Mouse (Mus musculus) hindbrain, embryonic 11.5 days (tissue): ENCODE results near the gene Nop53. TPM values are rescaled to one million over a fixed set of nuclear protein-coding genes. Genes with fewer than 3 reads are reported as not detected.

Experiments used
- ATAC-seq: fragments of 200-750 bp; cut with Nextera tagmentation; 2 replicates; pipeline ENCODE4 v1.8.0; 2017; ENCODE audit warnings: mild to moderate bottlenecking, moderate TSS enrichment, moderate library complexity; ENCODE audit not compliant: low FRiP score
- DNase-seq: peaks from one replicate; pipeline ENCODE4 v3.0.0-alpha.2; 2015; ENCODE audit warnings: low spot score
- H3K27ac ChIP-seq: fragments of 300-500 bp; sonication (generic); 2 replicates; pipeline ENCODE4 v1.5.1; 2014; ENCODE audit warnings: mild to moderate bottlenecking, low read depth, low read length
- H3K27me3 ChIP-seq: fragments of 300-500 bp; sonication (generic); 2 replicates; pipeline ENCODE4 v1.6.1; 2014; ENCODE audit warnings: mild to moderate bottlenecking, low read length, moderate library complexity, mixed read lengths; ENCODE audit not compliant: control insufficient read depth, insufficient read depth
- H3K36me3 ChIP-seq: fragments of 300-500 bp; sonication (generic); 2 replicates; pipeline ENCODE4 v1.6.1; 2014; ENCODE audit warnings: mild to moderate bottlenecking, low read length, moderate library complexity, mixed read lengths; ENCODE audit not compliant: control insufficient read depth, insufficient read depth
- H3K4me1 ChIP-seq: fragments of 300-500 bp; sonication (generic); replicated peaks from 2 replicates; pipeline ENCODE4 v1.6.1; 2014; ENCODE audit warnings: low read length, mixed read lengths; ENCODE audit not compliant: control insufficient read depth, insufficient read depth
- H3K4me2 ChIP-seq: fragments of 300-500 bp; sonication (generic); replicated peaks from 2 replicates; pipeline ENCODE4 v1.6.1; 2014; ENCODE audit warnings: mild to moderate bottlenecking, low read depth, low read length
- H3K4me3 ChIP-seq: fragments of 300-500 bp; sonication (generic); 2 replicates; pipeline ENCODE4 v1.5.1; 2014; ENCODE audit warnings: low read depth, low read length
- H3K9ac ChIP-seq: fragments of 300-500 bp; sonication (generic); 2 replicates; pipeline ENCODE4 v1.6.1; 2014; ENCODE audit warnings: low read depth, low read length
- H3K9me3 ChIP-seq: fragments of 300-500 bp; sonication (generic); 2 replicates; pipeline ENCODE4 v1.6.1; 2016; ENCODE audit warnings: low read length; ENCODE audit not compliant: control insufficient read depth
- WGBS: fragments of 180-500 bp; shearing (Covaris S2); extraction: QIAGEN DNeasy Blood & Tissue Kit; methylation state at CpG from one replicate; pipeline ENCODE4 v1.1.7; 2014; 5-methylcytosine and 5-hydroxymethylcytosine counted together
- polyA plus RNA-seq: library from polyadenylated mRNA; unstranded; fragments of >200 nt; fragmentation: Nextera tagmentation; extraction: Ambion mirVana; gene quantifications from 2 replicates; pipeline ENCODE4 v1.2.1, GENCODE M21; 2014

The Nop53 gene
- polyA plus RNA-seq, result 176 and 180 TPM in 2 replicates

DNA sequence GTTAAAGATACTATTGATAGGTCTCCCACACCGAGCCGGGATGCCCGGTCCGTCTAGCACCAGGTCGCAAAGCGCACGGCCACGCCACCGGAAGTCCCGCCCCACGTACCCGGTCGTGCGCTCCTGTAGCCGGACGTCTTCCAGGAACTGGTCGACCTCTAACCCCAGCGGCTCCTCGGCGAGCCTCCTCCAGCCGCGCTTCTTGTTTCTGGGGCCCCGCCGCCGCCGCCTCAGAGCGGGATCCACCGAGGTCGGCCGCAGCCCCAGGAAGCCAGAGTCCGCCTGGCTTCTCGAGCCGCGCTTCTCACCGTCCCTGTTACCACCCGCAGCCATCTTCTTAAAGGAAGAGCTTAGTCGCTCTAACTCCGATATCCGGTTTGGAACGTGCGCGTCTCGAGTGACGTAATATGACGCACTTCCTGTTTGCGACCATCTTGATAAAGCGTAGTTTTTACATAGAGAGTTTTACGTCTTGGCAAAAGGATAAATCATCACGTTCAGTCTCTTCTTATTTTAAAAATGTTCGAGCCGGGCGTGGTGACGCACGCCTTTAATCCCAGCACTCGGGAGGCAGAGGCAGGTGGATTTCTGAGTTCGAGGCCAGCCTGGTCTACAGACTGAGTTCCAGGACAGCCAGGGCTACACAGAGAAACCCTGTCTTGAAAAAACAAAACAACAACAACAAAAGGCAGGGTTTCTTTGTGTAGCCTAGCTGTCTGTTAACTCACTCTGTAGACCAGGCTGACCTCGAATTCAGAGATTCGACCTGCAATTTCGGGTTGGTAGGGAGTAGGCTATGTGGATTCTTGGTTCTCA lies at the start of gene Nop53:
Gene Nop53 (minus strand): TSS at position 354 of the 816 bp plus-strand sequence.
- H3K4me3 ChIP-seq, result peak within 1 kb of the TSS; percentile 69
- peak; percentile 96 for ATAC-seq
- no peaks in the 10 kb centered on the region; the same call in 1 of the 2 replicates for H3K4me1 ChIP-seq
- peak within 1 kb of the TSS; percentile 90 for H3K27ac ChIP-seq
- peaks cover 5% of the 10 kb centered on the region for H3K36me3 ChIP-seq
- peak within 1 kb of the TSS; percentile 63 for H3K4me2 ChIP-seq
- no peaks in the 10 kb centered on the region for H3K27me3 ChIP-seq
- WGBS, result 2% methylated on average over 59 of the region's 59 CpGs
- DNase-seq, result peak; percentile 96
- peak within 1 kb of the TSS; percentile 82 for H3K9ac ChIP-seq
- H3K9me3 ChIP-seq, result no peaks in the 10 kb centered on the region

DNA sequence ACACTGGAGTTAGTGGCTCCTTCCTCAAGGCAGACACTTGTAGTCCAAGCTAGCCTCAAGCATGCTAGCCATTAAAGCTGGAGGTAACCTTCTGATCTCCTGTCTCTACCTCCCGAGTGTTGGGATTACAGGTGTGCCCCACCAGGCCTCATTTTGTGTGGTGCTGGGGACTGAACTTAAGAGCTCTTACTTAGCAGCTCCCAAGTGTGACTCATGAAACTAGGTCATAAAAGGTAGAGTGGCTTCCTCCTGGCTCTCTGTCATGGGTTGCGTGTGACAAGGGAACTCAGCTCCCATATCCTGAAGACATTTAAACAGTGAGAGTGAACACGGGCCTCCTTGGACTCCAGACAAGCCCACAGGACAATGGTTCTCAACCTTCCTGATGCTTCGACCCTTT lies 47.9 kb upstream of the Nop53 start:
- H3K27me3 ChIP-seq, result no peaks in the 10 kb centered on the region
- DNase-seq, result no peak
- no peak overlapping the region for H3K4me3 ChIP-seq
- H3K36me3 ChIP-seq, result peaks cover under 1% of the 10 kb centered on the region; the same call in 1 of the 2 replicates
- WGBS, result 95% methylated on average over 4 of the region's 4 CpGs
- no peaks in the 10 kb centered on the region for H3K4me1 ChIP-seq
- no peak for ATAC-seq
- no peaks in the 10 kb centered on the region for H3K9me3 ChIP-seq
- no peak overlapping the region for H3K4me2 ChIP-seq
- no peak overlapping the region for H3K27ac ChIP-seq
- no peak overlapping the region for H3K9ac ChIP-seq

DNA sequence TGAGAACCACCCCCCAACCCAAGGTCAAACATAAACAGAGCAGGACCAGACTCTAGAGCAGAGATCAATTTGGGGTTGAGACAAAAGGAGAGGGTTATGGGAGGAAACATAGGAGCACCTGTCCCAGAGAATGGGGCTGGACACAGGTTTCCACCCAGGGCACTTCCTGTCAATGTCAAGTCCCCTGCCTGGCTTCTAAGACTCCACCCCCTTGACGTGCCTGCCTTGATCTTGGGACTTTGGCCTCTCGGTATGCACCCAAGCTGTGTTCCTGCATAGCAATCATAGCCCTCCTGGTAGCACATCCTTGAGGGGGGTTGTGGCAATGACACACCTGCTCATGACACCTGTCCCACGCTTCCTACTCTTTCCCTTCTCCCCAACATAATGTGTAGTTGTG lies 47.3 kb upstream of the Nop53 start:
- no peaks in the 10 kb centered on the region for H3K4me1 ChIP-seq
- H3K27me3 ChIP-seq, result no peaks in the 10 kb centered on the region
- H3K4me3 ChIP-seq, result no peak overlapping the region
- no peak for ATAC-seq
- no peak for DNase-seq
- peaks cover 7% of the 10 kb centered on the region for H3K36me3 ChIP-seq
- H3K27ac ChIP-seq, result no peak overlapping the region
- no peaks in the 10 kb centered on the region for H3K9me3 ChIP-seq
- H3K4me2 ChIP-seq, result no peak overlapping the region
- H3K9ac ChIP-seq, result no peak overlapping the region
- WGBS, result 81% methylated on average over 3 of the region's 3 CpGs

DNA sequence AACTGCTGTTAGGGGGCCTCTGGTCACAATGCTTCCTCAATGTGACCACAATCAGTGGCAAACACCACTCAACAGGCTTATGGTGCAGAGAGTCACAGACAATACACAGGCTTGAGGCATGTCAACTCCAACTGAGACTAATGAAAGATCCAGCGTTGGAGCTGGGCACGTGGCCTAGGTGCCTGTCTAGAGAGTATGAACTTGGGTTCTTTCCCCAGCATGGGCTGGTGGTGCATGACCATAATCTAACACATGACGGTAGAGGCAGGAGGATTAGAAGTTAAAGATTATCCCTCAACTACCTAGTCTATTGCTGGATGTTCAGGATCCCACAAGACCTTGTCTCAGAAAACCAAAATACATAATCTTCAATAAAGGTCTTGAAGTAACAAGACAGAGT lies 45.9 kb upstream of the Nop53 start:
- Histone ChIP-seq H3K4me1 (no peaks in the 10 kb centered on the region), H3K36me3 (peaks cover 16% of the 10 kb centered on the region), H3K4me2 (no peak overlapping the region), H3K4me3 (no peak overlapping the region), H3K27me3 (no peaks in the 10 kb centered on the region), H3K27ac (no peak overlapping the region), H3K9ac (no peak overlapping the region), H3K9me3 (no peaks in the 10 kb centered on the region)
- DNase-seq (no peak), ATAC-seq (no peak)
- 91% methylated on average over 3 of the region's 3 CpGs for WGBS

DNA sequence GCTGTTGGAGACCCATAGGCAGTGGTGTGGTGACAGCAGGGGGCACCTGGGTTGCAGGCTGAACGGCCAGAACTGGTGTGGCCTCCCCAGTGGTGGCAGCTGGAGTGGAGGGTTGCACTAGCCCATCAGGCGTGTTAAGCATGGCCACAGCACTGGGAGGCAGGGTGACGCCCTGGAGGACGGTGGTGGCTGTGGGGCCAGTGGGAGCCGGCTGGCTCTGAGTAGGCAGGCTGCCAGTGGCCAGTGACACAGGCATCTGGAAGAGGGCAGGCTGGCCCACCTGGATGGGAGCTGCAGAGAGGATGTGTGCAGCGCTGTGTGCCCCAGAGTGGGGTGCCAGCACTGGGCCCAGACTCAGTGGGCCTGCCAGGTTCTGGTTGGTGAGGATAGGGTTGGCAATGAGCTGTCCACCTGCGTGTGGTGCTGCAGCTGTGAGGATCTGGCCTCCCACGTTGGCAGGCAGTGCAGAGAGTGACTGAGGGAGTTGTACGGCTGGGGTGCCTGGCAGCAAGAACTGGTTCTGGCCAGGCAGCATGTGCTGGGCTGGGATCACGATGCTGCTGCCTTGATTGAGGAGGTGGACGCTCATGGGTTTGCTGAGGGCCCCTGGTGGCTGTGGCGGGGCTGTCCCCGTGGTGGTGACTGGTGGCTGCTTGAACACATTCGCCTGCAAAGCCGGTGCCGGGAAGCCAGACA lies 41.9 kb upstream of the Nop53 start:
- H3K9me3 ChIP-seq, result no peaks in the 10 kb centered on the region

DNA sequence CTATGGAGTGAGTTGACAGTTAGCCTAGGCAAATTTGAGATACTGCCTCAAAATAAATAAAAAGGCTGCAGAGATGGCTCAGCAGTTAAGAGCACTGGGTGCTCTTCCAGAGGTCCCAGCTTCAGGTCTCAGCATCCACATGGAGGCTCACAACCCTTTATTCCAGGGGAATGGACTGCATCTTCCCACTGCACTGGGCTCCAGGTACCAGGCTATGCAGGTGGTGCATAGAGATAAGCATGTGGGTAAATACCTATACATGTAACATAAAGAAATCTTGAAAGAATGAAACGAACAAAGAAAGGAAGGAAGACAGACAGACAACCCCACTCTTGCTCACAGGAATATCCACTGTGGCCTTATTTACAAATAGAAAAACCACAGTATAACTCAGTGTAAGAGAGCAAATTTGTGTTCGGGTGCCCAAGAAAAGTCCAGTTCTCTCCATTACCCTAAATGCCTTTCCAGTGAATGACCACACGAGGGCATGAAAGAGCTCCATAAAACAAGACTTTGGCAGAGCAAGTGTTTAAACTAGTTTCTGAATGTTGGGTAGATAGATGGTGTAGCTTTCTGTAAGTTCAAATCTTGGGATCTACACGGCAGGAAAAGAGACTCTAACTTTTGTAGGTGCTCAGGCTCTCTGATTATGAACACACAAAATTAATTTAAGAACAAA lies 37.0 kb upstream of the Nop53 start:
- ATAC-seq (no peak), DNase-seq (peak; percentile 32)
- Histone ChIP-seq H3K9ac (no peak overlapping the region), H3K9me3 (no peaks in the 10 kb centered on the region), H3K36me3 (peaks cover 14% of the 10 kb centered on the region), H3K27me3 (no peaks in the 10 kb centered on the region), H3K4me3 (no peak overlapping the region), H3K4me1 (no peaks in the 10 kb centered on the region), H3K4me2 (no peak overlapping the region), H3K27ac (no peak overlapping the region)
- WGBS, result 54% methylated on average over 4 of the region's 4 CpGs

More for the DNA sequence above, 41.9 kb upstream of the Nop53 start:
- Histone ChIP-seq H3K4me3 (no peak overlapping the region), H3K4me2 (no peak overlapping the region), H3K9ac (no peak overlapping the region), H3K36me3 (peaks cover 16% of the 10 kb centered on the region), H3K4me1 (no peaks in the 10 kb centered on the region), H3K27ac (no peak overlapping the region), H3K27me3 (no peaks in the 10 kb centered on the region)
- ATAC-seq (no peak; the same call in 1 of the 2 replicates), DNase-seq (no peak)
- WGBS, result 93% methylated on average over 16 of the region's 16 CpGs

DNA sequence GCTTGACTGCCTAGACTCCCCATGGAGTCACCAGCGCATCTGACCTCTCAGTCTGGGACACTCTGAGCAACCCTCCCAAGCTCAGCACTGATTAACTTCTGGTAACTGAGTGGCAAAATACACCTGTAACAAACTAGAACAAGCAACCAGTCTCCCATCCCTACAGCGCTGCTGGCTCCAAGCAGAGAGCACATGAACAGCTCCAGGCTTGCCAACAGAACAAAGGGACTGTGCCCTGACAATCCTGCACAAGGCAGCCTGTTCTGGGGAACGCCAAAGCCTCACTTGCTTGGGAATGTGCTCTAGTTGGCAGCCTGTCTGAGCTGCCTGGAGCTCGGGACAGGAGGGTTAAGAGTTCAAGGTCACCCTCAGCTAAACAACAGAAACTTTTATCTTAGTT lies 35.7 kb upstream of the Nop53 start:
- Histone ChIP-seq H3K36me3 (peaks cover 10% of the 10 kb centered on the region; the same call in 1 of the 2 replicates), H3K9me3 (no peaks in the 10 kb centered on the region), H3K4me3 (no peak overlapping the region), H3K4me1 (no peaks in the 10 kb centered on the region), H3K9ac (no peak overlapping the region), H3K27me3 (no peaks in the 10 kb centered on the region), H3K4me2 (no peak overlapping the region), H3K27ac (no peak overlapping the region)
- WGBS, result 84% methylated on average over 4 of the region's 4 CpGs
- ATAC-seq (no peak), DNase-seq (no peak)

DNA sequence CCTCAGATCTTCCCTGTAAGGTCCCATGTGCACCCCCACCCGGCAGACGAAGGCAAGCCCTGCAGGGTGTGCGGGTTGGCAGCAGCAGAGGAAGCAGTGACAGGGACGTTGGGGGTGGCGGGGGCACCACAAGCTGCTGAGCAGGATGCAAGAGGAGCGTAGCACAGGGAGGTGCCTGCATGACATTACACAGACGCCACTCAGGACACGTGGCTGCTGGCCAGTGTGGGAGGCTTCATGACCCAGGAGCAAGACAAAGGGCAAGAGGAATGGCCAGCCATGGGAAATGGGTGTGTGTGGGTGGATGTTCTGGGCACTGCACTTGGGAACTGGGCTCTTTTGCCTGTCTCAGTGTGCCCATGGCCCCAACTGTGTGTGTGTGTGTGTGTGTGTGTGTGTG lies 34.4 kb upstream of the Nop53 start:
- H3K4me3 ChIP-seq, result no peak overlapping the region
- H3K27me3 ChIP-seq, result no peaks in the 10 kb centered on the region
- no peak overlapping the region for H3K9ac ChIP-seq
- no peak overlapping the region for H3K27ac ChIP-seq
- WGBS, result 87% methylated on average over 8 of the region's 8 CpGs
- DNase-seq, result no peak
- no peak overlapping the region for H3K4me2 ChIP-seq
- no peaks in the 10 kb centered on the region for H3K4me1 ChIP-seq
- peaks cover 10% of the 10 kb centered on the region; the same call in 1 of the 2 replicates for H3K36me3 ChIP-seq
- no peak for ATAC-seq
- no peaks in the 10 kb centered on the region for H3K9me3 ChIP-seq
